Mouse (Mus musculus) CH12.LX (cell line): Measurements from ENCODE around the gene Srsf7. TPM values are rescaled to one million over a fixed set of nuclear protein-coding genes. Genes with fewer than 3 reads are reported as not detected.

Source experiments
- DNase-seq: peaks from one replicate; pipeline ENCODE4 v3.0.0-alpha.2; 2013; ENCODE audit errors: extremely low read depth
- H3K27ac ChIP-seq: 2 replicates; pipeline ENCODE4 v1.5.1; 2012; ENCODE audit warnings: low read depth, mild to moderate bottlenecking, control low read depth, moderate library complexity; ENCODE audit not compliant: insufficient read depth
- H3K27me3 ChIP-seq: replicated peaks from 2 replicates; pipeline ENCODE3; 2012; ENCODE audit warnings: inconsistent platforms
- H3K36me3 ChIP-seq, 2 experiments: replicated peaks in 1 of 2; 2 replicates each; pipeline versions ENCODE3 to v1.6.1; 2012; ENCODE audit warnings: inconsistent platforms in 1 of 2, low read length in 1 of 2, mild to moderate bottlenecking in 1 of 2, mixed read lengths in 1 of 2, moderate library complexity in 1 of 2; ENCODE audit not compliant: control insufficient read depth in 1 of 2, insufficient read depth in 1 of 2
- H3K4me1 ChIP-seq, 2 experiments: 2 replicates each; pipeline ENCODE4 v1.6.1; 2012; ENCODE audit warnings: inconsistent platforms in 1 of 2, moderate library complexity in 1 of 2; ENCODE audit not compliant: insufficient read depth in 2 of 2, control insufficient read depth in 1 of 2
- H3K4me2 ChIP-seq: 2 replicates; pipeline ENCODE4 v1.6.1; 2012; ENCODE audit warnings: low read depth, mild to moderate bottlenecking, control low read depth; ENCODE audit not compliant: poor library complexity, insufficient read depth, severe bottlenecking
- H3K4me3 ChIP-seq, 3 experiments: fragments of 150-350 bp in 1 of 3; sonication (generic) in 1 of 3; replicated peaks in 1 of 3; 2 replicates each; pipeline versions ENCODE3 to v1.5.1; 2011 to 2012; ENCODE audit warnings: low read depth in 2 of 3, low read length in 2 of 3, mild to moderate bottlenecking in 2 of 3, moderate library complexity in 2 of 3, control low read depth in 1 of 3, improper control_type of control experiment in 1 of 3, inconsistent platforms in 1 of 3, mixed read lengths in 1 of 3; ENCODE audit not compliant: poor library complexity in 1 of 3
- H3K79me2 ChIP-seq: replicated peaks from 2 replicates; pipeline ENCODE4 v1.6.1; 2012; ENCODE audit warnings: mild to moderate bottlenecking, moderate library complexity; ENCODE audit not compliant: control insufficient read depth, poor library complexity, insufficient read depth, severe bottlenecking; ENCODE audit errors: extremely low read depth
- H3K9ac ChIP-seq: 2 replicates; pipeline ENCODE4 v1.6.1; 2012; ENCODE audit warnings: low read depth, mild to moderate bottlenecking, control low read depth, moderate library complexity; ENCODE audit not compliant: insufficient read depth
- H3K9me3 ChIP-seq: replicated peaks from 2 replicates; pipeline ENCODE3; 2012; ENCODE audit warnings: low read length, inconsistent platforms, mixed read lengths
- BHLHE40 ChIP-seq: IDR thresholded peaks from 2 replicates; pipeline ENCODE4 v1.6.1; 2011; ENCODE audit warnings: mild to moderate bottlenecking, low read depth, low read length, improper control_type of control experiment
- CHD2 ChIP-seq: IDR thresholded peaks from 2 replicates; pipeline ENCODE4 v1.6.1; 2011; ENCODE audit warnings: low read length, improper control_type of control experiment
- E2F4 ChIP-seq: IDR thresholded peaks from 2 replicates; pipeline ENCODE4 v1.6.1; 2011; ENCODE audit warnings: low read depth, low read length, improper control_type of control experiment; ENCODE audit not compliant: insufficient replicate concordance
- ELF1 ChIP-seq: IDR thresholded peaks from 2 replicates; pipeline ENCODE4 v1.6.1; 2014; ENCODE audit warnings: low read depth, mild to moderate bottlenecking, inconsistent platforms, low read length, improper control_type of control experiment
- EP300 ChIP-seq: IDR thresholded peaks from 2 replicates; pipeline ENCODE4 v1.6.1; 2011; ENCODE audit warnings: low read length, improper control_type of control experiment
- ETS1 ChIP-seq: conservative IDR thresholded peaks from 2 replicates; pipeline ENCODE4 v1.6.1; 2012; ENCODE audit warnings: low read depth, mild to moderate bottlenecking, inconsistent platforms, low read length, improper control_type of control experiment, moderate library complexity
- HCFC1 ChIP-seq: IDR thresholded peaks from 2 replicates; pipeline ENCODE4 v1.6.1; 2012; ENCODE audit warnings: low read depth, mild to moderate bottlenecking, inconsistent platforms, low read length, improper control_type of control experiment
- IRF4 ChIP-seq: IDR thresholded peaks from 2 replicates; pipeline ENCODE4 v1.6.1; 2014; ENCODE audit warnings: low read depth, mild to moderate bottlenecking, inconsistent platforms, low read length, improper control_type of control experiment
- JUN ChIP-seq: IDR thresholded peaks from 2 replicates; pipeline ENCODE4 v1.6.1; 2011; ENCODE audit warnings: low read depth, mild to moderate bottlenecking, low read length, improper control_type of control experiment, moderate library complexity; ENCODE audit not compliant: insufficient read depth
- JUND ChIP-seq: conservative IDR thresholded peaks from 2 replicates; pipeline ENCODE4 v1.6.1; 2011; ENCODE audit warnings: low read depth, low read length, improper control_type of control experiment
- KAT2A ChIP-seq: IDR thresholded peaks from 2 replicates; pipeline ENCODE4 v1.6.1; 2012; ENCODE audit warnings: low read length, improper control_type of control experiment, inconsistent platforms; ENCODE audit not compliant: insufficient replicate concordance
- MAFK ChIP-seq: IDR thresholded peaks from 2 replicates; pipeline ENCODE4 v1.6.1; 2011; ENCODE audit warnings: low read length, improper control_type of control experiment; ENCODE audit not compliant: insufficient replicate concordance
- MAX ChIP-seq: IDR thresholded peaks from 2 replicates; pipeline ENCODE4 v1.6.1; 2011; ENCODE audit warnings: low read length, improper control_type of control experiment
- MAZ ChIP-seq: IDR thresholded peaks from 2 replicates; pipeline ENCODE4 v1.6.1; 2012; ENCODE audit warnings: low read depth, mild to moderate bottlenecking, inconsistent platforms, low read length, improper control_type of control experiment, moderate library complexity
- MEF2A ChIP-seq: IDR thresholded peaks from 2 replicates; pipeline ENCODE4 v1.6.1; 2014; ENCODE audit warnings: low read depth, mild to moderate bottlenecking, inconsistent platforms, low read length, improper control_type of control experiment, borderline replicate concordance
- MYC ChIP-seq: IDR thresholded peaks from 2 replicates; pipeline ENCODE4 v1.6.1; 2011; ENCODE audit warnings: low read depth, mild to moderate bottlenecking, improper control_type of control experiment, low read length
- NRF1 ChIP-seq: IDR thresholded peaks from 2 replicates; pipeline ENCODE4 v1.6.1; 2014; ENCODE audit warnings: low read depth, mild to moderate bottlenecking, inconsistent platforms, low read length, improper control_type of control experiment, moderate library complexity
- POLR2A ChIP-seq: IDR thresholded peaks from 2 replicates; pipeline ENCODE4 v1.6.1; 2011; ENCODE audit warnings: low read depth, mild to moderate bottlenecking, improper control_type of control experiment, low read length
- SIN3A ChIP-seq: IDR thresholded peaks from 2 replicates; pipeline ENCODE4 v1.6.1; 2012; ENCODE audit warnings: low read length, improper control_type of control experiment, inconsistent platforms
- SMC3 ChIP-seq: IDR thresholded peaks from 2 replicates; pipeline ENCODE4 v1.6.1; 2011; ENCODE audit warnings: low read depth, low read length, improper control_type of control experiment
- TBP ChIP-seq: conservative IDR thresholded peaks from 2 replicates; pipeline ENCODE4 v1.6.1; 2011; ENCODE audit warnings: low read depth, low read length, improper control_type of control experiment
- TCF12 ChIP-seq: IDR thresholded peaks from 2 replicates; pipeline ENCODE4 v1.6.1; 2014; ENCODE audit warnings: low read depth, mild to moderate bottlenecking, inconsistent platforms, low read length, improper control_type of control experiment
- USF2 ChIP-seq: conservative IDR thresholded peaks from 2 replicates; pipeline ENCODE4 v1.6.1; 2011; ENCODE audit warnings: low read depth, low read length, improper control_type of control experiment
- ZKSCAN1 ChIP-seq: IDR thresholded peaks from 2 replicates; pipeline ENCODE4 v1.6.1; 2012; ENCODE audit warnings: low read depth, inconsistent platforms, low read length, improper control_type of control experiment, borderline replicate concordance
- ZMIZ1 ChIP-seq: IDR thresholded peaks from 2 replicates; pipeline ENCODE4 v1.6.1; 2012; ENCODE audit warnings: low read depth, mild to moderate bottlenecking, inconsistent platforms, low read length, improper control_type of control experiment
- ZNF384 ChIP-seq: IDR thresholded peaks from 2 replicates; pipeline ENCODE4 v1.6.1; 2012; ENCODE audit warnings: low read depth, low read length, improper control_type of control experiment, inconsistent platforms
- dilution Hi-C: fragments of 300-500 bp; cut with MboI; formaldehyde crosslinking; loops from 2 replicates; pipeline ENCODE4 v1.14.3; 2020; ENCODE audit warnings: low sequenced_read_pairs; ENCODE audit not compliant: extremely low pct_unique_long_range_greater_than_20kb, extremely low pct_ligation_motif_present
- in situ Hi-C: fragments of 300-500 bp; cut with MboI; formaldehyde crosslinking; loops from 3 replicates; pipeline ENCODE4 v1.14.3; 2019; ENCODE audit warnings: low sequenced_read_pairs, low pct_ligation_motif_present, low pct_unique_long_range_greater_than_20kb, mixed read lengths
- polyA plus RNA-seq: library from polyadenylated mRNA; unstranded; fragments of >175 nt; gene quantifications from 2 replicates; pipeline ENCODE4 v1.2.1, GENCODE M21; 2012; ENCODE audit warnings: low read depth; ENCODE audit not compliant: insufficient read length
- total RNA-seq, 2 experiments: library from RNA; depleted of rRNA; stranded (reverse); fragments of 300-350 nt in 1 of 2; fragments of >200 nt in 1 of 2; gene quantifications; 2 replicates each; pipeline ENCODE4 v1.2.3; 2012 to 2014

The Srsf7 gene
- total and polyA plus RNA-seq, 3 experiments: 268 to 442 (median 383) TPM

DNA sequence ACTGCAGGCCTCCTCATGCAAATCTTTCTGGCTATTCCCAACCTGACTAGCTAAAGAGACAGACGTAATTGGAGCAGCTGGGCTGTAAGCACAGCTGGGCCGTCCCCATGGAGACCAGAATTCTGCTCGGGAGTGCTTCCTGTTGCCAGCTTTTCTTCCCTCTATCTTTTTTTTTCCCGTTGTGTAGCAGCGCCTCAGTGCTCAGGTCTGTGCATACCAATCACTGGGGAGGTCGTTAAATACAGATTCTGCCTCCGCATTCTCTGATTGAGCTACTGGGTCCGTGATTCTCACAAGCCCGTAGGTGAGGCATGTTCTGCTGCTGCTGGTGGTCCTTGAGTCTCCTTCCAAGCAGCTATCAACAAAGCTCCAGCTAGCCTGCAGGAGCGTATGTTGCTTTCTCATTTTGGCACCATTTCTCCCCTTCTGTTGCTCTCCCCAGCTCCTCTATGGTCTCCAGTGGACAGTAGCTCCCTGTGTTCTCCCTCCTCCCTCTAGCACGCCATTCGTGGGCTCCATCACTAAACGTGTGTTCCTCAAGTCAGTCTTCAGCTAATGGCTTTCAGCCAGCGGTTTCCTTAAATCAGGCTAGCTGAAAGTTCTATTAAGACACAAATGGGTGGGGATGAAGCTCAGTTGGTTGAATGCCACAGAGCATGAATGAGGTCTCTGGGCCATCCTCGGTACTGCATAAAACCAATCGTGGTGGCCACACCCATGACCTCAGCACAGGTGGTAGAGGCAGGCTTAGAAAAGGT, 38.5 kb downstream of the Srsf7 start:
- in situ Hi-C loops: no loop called here
- dilution Hi-C loops: no loop called here

DNA sequence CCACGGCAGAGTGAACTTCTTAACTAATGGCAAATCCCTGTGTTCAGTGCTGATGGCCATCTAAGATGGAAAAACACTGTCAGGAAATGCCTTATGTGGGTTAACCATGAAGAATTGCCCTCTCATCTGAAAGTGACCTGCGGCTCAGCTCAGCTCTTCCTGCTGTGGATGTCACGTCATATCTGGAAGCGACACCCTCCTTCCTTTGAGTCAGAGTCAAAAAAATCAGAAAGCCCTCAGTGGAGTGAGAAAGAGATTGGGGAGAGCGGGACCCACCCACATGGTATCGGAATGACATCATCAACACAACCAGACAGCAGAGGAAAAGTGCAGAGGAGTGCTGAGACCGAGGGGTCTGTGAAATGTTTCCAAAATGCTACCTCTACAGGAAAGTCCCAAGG, 39.3 kb downstream of the Srsf7 start:
- no peaks in the 10 kb centered on the region for H3K79me2 ChIP-seq
- no peaks in the 10 kb centered on the region for H3K36me3 ChIP-seq
- no peaks in the 10 kb centered on the region for H3K9me3 ChIP-seq
- H3K27ac ChIP-seq: peak overlapping the region; percentile 3; the same call in 1 of the 2 replicates
- in situ Hi-C loops (no loop called here), dilution Hi-C loops (no loop called here)
- no peak overlapping the region for H3K4me3 ChIP-seq
- peaks cover 18 to 26% of the 10 kb centered on the region in 2 experiments; a peak in 3 of 4 replicates for H3K4me1 ChIP-seq
- DNase-seq: peak; percentile 84
- TF ChIP-seq BHLHE40: peak; percentile 74
- TF ChIP-seq USF2: no peak
- peak; percentile 92 for TF ChIP-seq ZNF384
- 0 out of 2 replicates have a peak, but pooled peaks have one; percentile 61 for TF ChIP-seq MAX
- TF ChIP-seq ETS1: peak; percentile 89
- TF ChIP-seq MEF2A: peak; percentile 70; the same call in 1 of the 2 replicates
- TF ChIP-seq TBP: peak; percentile 53; the same call in 1 of the 2 replicates
- peak; percentile 49 for TF ChIP-seq POLR2A
- 0 out of 2 replicates have a peak, but pooled peaks have one; percentile 6 for TF ChIP-seq SMC3
- peak; percentile 93 for TF ChIP-seq JUND
- TF ChIP-seq JUN: peak; percentile 95
- TF ChIP-seq NRF1: 0 out of 2 replicates have a peak, but pooled peaks have one; percentile 19
- TF ChIP-seq ZKSCAN1: no peak
- TF ChIP-seq ELF1: peak; percentile 75
- no peak for TF ChIP-seq MAZ
- TF ChIP-seq EP300: peak; percentile 82
- peak; percentile 82; the same call in 1 of the 2 replicates for TF ChIP-seq TCF12
- no peak for TF ChIP-seq KAT2A
- TF ChIP-seq ZMIZ1: no peak
- TF ChIP-seq HCFC1: peak; percentile 38; the same call in 1 of the 2 replicates
- no peak for TF ChIP-seq E2F4
- TF ChIP-seq MYC: peak; percentile 56
- TF ChIP-seq MAFK: peak; percentile 57; the same call in 1 of the 2 replicates
- TF ChIP-seq CHD2: peak; percentile 74
- peak; percentile 81 for TF ChIP-seq SIN3A
- peak; percentile 93 for TF ChIP-seq IRF4
- peak overlapping the region; percentile 0; the same call in 1 of the 2 replicates for H3K9ac ChIP-seq
- H3K27me3 ChIP-seq: peaks cover 3% of the 10 kb centered on the region
- H3K4me2 ChIP-seq: peak overlapping the region; percentile 38

More for the DNA sequence above, 38.5 kb downstream of the Srsf7 start:
- H3K9me3 ChIP-seq: no peaks in the 10 kb centered on the region
- H3K9ac ChIP-seq: no peak overlapping the region
- peak overlapping the region; percentile 38 for H3K4me2 ChIP-seq
- peaks cover 22 to 34% of the 10 kb centered on the region in 2 experiments for H3K4me1 ChIP-seq
- H3K27ac ChIP-seq: peak overlapping the region; percentile 54
- H3K36me3 ChIP-seq: no peaks in the 10 kb centered on the region
- TF ChIP-seq NRF1 (no peak), HCFC1 (no peak), MYC (no peak), ELF1 (no peak), SMC3 (no peak), MEF2A (no peak)
- TF ChIP-seq, all 38 proteins: peak for 0
- Histone ChIP-seq H3K4me3 (peak overlapping the region in 1 of 3 experiments; percentile 3), H3K27me3 (peaks cover 3% of the 10 kb centered on the region), H3K79me2 (no peaks in the 10 kb centered on the region)
- DNase-seq: no peak
